Mouse (Mus musculus) left cerebral cortex, adult 2 months (tissue): Measurements from ENCODE around the gene Dnah2. TPM values are rescaled to one million over a fixed set of nuclear protein-coding genes. Genes with fewer than 3 reads are reported as not detected.

Source experiments
- DNase-seq, 2 experiments: peaks; one replicate each; pipeline ENCODE4 v3.0.0; 2021 to 2022; ENCODE audit warnings: low spot score in 2 of 2, mixed read lengths in 1 of 2; ENCODE audit errors: extremely low spot score in 1 of 2
- H3K27ac ChIP-seq: fragments of 200-600 bp; 2 replicates; pipeline ENCODE4 v1.8.1; 2022
- H3K4me3 ChIP-seq: fragments of 200-600 bp; 2 replicates; pipeline ENCODE4 v1.8.1; 2022
- CTCF ChIP-seq: fragments of 200-600 bp; IDR thresholded peaks from 2 replicates; pipeline ENCODE4 v1.8.1; 2022; ENCODE audit warnings: antibody characterized with exemption, mild to moderate bottlenecking, moderate library complexity
- intact Hi-C: fragments of 180-260 bp; cut with DNase I; formaldehyde crosslinking; loops from one replicate; pipeline ENCODE4 v1.15.1; 2025
- total RNA-seq, 2 experiments: library from RNA; stranded (reverse); gene quantifications; 2 replicates each; pipeline ENCODE4 v1.2.3; 2021

Dnah2 gene
- total RNA-seq, 2 experiments from 2014 or later, result 2.7 to 3.7 TPM

DNA sequence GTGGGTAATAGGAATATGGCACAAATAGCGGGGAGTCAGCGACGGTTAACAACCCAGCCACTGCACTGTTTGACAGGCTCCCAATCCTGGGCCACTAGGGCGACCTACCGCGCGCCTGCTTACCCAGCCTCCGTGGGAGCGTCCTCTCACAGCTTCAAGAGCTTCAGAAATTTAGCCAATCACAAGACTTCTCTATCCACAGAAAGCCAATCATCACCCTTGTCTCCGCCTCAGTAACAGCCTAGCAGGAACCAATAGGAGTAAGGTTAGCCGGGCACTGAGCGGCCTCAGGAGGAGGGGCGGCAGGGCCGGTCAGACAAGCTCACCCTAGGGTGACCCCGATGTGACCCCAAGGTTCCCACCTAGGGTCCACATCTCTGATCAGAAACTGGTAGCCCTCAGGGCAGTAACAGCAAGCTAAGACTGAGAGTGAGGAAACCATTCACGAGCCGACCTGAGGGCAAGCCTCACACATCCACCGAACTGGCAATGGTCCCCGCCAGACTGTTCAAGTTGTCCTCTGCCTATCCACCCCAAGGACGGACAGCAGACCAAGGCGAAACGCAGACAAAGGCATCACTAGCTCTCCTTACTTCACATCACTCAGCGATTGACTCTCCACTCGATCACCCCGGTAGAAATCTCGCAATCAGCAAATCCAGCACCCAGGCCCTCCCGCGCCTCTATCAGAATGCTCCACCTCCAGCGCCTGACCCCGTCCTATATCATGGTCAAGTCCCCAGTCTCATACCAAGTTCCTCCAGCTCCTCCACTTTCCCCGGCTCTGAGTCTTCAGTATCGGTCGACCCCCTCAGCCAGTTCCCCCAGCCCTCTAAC lies 140.2 kb downstream of the Dnah2 start:
- TF ChIP-seq CTCF, result peak; percentile 21
- H3K27ac ChIP-seq, result peak overlapping the region; percentile 95
- peak; percentile 73 to 78 for DNase-seq
- intact Hi-C loops, result no loop called here
- H3K4me3 ChIP-seq, result peak overlapping the region; percentile 88

DNA sequence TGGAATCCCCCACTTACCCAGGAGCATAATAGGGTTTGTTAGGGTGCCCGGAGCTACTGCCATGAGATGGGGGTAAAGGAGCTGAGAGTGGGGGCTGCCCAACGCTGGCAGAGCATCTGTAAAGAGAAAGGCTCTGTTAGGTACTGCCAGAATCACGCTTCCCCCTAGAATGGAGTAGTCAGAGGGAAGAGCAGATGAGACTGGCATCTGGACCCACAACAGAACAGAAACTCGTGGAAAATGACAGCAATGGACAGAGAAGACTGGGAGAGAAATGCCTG lies 141.2 kb downstream of the Dnah2 start:
- H3K27ac ChIP-seq, result no peak overlapping the region
- peak overlapping the region; percentile 88 for H3K4me3 ChIP-seq
- no peak for TF ChIP-seq CTCF
- no peak for DNase-seq
- intact Hi-C loops, result no loop called here

DNA sequence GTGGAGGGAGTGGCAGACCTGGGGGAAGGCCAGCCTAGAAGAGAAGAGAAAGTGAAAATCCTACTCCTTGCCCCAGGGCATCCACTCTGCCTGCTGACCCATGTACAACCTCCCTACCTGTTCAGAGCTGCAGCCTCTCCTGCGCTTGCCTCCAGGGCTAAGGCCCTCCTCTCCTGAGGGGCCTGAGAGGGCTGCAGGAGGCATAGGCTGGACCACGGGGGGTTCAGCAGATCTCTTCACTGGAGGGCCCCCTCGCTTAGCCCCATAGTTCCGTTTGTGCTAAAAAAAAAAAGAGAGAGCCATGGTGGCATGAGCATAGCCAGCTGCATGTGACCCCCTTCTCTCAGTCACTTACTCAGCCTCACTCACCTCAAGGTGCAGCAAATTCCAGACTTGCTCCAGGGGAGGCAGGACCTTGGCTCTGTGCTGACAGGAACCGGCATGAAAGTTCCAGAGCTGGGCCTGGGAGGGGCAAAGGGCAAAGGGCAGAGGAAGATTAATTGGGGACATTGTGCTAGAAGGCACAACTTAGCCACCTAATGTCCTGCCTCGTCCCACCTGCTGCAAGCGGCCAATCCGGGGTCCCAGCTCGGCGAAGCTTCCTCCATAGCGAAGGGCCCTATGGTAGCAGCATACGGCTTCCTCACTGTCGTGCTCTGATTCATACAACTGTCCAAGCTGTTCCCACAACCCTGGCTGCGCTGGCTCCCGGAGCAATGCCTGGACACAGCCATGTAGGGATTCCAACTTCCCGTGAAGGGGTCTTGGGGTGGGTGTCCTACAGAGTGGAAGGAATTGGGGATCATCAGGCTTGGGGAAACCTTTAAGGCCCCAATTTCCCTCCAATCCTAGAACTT lies 141.8 kb downstream of the Dnah2 start:
- no peak for DNase-seq
- intact Hi-C loops, result no loop called here
- Histone ChIP-seq H3K27ac (no peak overlapping the region), H3K4me3 (no peak overlapping the region)
- TF ChIP-seq CTCF, result no peak

DNA sequence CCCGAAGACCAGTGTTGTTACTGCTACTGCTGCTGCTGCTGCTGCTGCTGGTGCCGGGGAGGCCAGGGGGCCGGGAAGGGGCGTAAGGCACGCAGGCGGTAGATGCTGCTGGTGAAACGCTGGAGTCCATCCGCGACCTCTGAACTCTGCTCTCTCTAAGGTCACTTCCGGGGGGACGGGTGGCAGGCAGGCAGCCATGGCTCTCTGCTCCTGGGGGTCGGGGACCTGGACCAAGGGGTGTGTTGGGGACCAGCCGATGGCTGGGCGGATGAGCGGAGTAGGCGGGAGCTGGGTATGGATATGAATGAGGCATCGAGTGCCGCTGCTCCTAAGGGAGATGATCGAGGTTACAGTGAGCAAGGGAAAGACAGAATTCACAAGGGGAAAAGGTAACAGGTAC lies 142.6 kb downstream of the Dnah2 start:
- H3K4me3 ChIP-seq, result no peak overlapping the region
- no peak overlapping the region for H3K27ac ChIP-seq
- DNase-seq, result no peak
- no peak for TF ChIP-seq CTCF
- intact Hi-C loops, result no loop called here

DNA sequence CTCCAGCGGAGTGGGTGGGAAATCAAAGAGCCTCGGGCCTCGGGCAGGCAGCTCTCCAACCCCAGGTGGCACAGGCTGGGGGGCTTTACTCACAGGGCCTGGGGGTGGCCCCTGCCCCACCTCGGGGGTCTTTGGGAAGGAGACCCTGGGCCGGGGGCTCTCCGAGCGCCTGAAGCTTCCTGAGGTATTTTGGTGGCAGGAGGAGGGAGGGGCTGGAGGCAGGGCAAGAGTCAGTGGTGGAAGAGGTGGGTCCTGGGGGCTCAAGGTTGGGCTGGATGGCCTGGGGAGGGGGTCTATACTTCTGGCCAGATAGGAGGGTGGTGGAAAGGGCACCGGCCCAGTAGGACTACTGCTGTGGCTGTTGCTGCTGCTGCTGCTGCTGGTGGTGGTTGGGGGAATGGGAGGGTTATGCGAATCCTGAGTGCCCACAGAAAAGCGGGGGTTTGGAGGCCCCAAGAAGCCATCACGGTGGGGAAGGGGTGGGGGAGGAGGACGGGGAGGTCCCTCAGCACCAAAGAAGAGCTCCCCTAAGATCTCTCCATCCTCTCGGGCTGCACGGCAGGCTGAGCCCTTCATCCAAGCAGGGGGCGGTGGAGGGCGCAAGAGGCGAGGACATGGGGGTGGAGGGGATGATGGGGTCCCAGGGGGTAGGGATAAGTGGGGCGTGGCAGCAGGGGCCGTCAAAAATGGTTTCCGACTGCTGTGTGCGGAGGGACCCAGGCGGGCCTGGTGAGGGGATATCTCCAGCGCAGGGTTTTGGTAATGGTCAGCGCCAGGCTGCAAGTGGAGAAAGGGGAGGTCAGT lies 143.3 kb downstream of the Dnah2 start:
- DNase-seq, result no peak
- no peak for TF ChIP-seq CTCF
- intact Hi-C loops, result no loop called here
- H3K4me3 ChIP-seq, result no peak overlapping the region
- no peak overlapping the region for H3K27ac ChIP-seq

DNA sequence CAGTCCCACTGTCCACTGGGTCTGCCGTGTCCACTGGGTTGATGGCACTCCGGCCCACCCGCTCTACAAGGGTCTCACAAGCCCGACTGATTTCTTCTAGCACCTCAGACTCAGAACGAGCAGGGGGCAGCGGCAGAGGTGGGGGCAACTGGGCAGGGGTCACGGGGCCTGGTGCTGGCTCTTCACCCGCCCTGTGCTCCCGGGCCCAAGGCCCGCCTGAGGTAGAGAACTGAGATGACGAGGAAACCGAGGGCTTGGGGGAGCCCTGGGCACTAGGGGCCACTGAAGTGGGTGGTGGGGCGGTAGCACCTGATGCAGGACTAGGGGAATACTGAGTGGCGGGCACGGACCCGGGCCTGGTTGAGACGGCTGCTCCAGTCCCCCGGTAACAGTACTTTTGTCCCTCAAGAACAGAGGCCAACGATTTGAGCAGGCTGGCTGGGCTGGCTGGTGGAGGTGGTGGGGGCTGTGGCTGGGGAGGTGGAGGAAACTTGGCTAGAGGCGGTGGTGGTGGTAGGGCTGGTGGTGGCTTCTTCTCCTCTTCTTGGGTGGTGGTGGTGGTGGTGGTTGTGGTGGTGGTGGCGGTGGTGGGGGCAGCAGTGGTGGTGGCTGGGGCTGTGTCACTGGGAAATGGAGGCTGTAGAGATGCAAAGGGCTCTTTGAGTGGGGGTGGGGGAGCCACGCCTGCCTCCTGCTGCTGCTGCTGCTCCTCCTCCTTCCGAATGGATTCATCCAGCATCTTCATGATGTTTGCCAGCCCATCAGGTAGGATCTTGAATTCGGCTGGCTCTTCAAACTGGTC lies 144.1 kb downstream of the Dnah2 start:
- DNase-seq, result no peak
- intact Hi-C loops, result no loop called here
- Histone ChIP-seq H3K27ac (no peak overlapping the region), H3K4me3 (no peak overlapping the region)
- TF ChIP-seq CTCF, result no peak

DNA sequence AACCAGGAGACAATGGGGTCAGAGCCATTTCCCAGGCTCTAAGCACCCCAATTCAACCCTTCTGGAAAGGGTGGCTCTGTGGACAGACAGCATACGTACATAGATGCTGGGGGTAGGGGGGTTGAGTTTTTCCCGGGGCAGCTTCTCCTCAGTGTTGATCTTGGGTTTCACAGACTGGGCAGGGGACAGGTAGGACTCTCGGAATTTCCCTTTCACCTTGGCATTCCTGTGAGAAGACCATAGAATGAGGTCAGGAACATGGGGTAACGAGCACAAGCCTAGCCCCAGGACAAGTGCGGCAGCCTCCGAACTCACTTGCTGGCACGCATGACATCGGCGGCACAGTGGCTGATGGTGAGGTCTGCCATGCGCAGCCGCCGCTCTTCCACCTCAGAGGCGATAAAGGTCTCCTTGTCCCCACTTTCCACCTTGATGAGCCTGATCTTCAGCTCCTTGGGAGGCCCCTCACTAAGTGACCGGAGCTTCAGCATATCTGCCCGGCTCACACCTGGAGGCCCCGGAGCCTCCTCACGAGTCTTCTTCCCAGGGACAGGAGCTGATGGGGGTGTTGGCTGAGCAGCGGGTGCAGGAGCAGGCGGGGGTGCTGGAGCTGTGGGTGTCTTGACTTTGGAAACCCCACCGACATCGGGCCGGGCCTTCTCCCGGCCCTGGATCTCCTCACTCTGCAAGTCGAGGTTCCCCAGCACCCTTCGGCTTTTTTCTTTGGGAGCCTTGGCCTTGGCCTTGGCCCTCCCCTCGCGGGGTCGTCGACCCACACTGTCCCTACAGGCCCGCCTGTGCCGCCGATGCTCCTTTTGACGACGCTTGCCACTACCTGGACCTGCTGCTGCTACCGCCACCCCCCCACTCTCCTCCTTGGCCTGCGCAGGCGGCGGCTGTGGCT lies 145.0 kb downstream of the Dnah2 start:
- intact Hi-C loops, result no loop called here
- H3K4me3 ChIP-seq, result no peak overlapping the region
- H3K27ac ChIP-seq, result no peak overlapping the region
- no peak for DNase-seq
- TF ChIP-seq CTCF, result no peak

DNA sequence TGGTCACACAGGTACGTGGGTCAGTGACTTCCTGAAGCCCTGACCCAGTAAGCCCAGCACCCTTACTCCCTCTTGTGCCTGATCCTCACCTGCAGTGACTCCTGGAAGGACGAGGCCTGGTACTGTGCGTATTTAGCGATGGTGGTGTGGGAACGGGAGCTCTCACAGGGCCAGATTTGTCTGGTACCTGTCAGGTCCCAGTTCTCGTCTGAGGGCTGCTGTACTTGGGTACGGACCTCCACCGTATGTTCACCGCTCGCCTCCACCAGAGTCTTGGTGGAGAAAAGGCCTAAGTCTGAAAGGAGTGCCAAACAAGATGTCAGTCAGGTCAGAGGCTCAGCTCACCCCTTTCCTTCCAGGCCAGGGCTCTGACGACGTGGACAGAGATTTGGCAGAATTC lies 146.9 kb downstream of the Dnah2 start:
- DNase-seq, result no peak
- Histone ChIP-seq H3K4me3 (no peak overlapping the region), H3K27ac (no peak overlapping the region)
- intact Hi-C loops, result loop anchor here (1.0 to 2.0 kb wide), 2 partner anchors 30 to 113 kb away; no protein-coding TSS in a partner anchor
- no peak for TF ChIP-seq CTCF

DNA sequence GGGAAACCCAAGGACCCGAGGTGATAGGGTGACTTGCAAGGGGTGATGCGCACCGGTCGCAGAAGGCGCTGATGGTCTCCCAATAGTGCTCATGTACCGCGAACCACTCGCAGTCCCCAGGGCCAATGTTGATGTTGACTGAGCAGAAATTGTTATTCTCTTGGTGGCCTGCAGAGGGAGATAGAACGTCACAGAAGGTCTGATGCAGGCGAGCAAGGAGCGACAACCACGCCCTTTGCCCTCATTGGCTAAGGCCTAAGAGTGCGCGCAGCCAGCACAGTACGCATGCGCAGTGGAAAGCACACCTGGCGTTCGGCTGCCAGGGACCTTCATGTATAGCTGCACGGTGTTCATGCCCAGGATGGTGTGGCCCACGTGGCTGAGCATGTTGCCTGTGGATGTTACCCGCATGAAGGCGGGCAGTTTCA lies 147.7 kb downstream of the Dnah2 start:
- H3K4me3 ChIP-seq, result no peak overlapping the region
- TF ChIP-seq CTCF, result peak; percentile 87
- intact Hi-C loops, result loop anchor here (1.0 to 2.0 kb wide), 2 partner anchors 31 to 114 kb away; no protein-coding TSS in a partner anchor
- peak; percentile 86 to 89 for DNase-seq
- peak overlapping the region; percentile 59; the same call in 1 of the 2 replicates for H3K27ac ChIP-seq

DNA sequence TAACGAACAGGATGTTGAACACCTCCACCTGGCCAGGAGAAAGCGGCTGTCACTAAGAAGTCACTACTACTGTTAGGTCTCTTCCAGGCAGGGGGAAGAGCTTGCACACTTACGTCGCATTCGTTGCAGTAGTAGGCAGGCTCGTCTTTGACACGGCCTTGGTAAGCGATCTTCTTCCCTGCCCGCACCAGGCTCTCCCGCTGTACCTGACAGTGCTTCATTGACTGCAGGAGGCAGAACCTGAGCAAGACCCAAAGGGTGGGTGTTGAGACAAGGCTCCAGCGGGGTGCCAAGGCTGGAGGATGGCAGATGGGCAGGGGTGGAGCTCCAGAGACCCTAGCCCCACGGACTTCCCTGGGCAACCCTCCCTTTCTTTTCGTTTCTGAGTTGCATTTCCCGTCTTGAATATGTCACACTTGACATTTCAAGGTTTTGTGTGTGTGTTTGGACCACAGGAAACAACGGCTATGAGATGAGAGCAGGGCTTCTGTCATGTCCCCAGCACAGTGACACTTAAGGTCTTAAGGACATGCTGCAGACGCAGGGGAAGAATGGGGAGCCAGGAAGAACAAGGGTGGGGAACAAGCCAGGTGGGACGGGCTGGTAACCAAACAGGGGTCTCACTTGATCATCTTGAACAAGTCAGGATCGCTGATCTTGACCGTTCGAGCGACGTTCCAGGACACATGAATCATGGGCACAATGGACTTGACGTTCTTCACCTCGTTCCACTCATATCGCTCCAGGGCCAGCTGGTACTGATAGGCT lies 148.6 kb downstream of the Dnah2 start:
- DNase-seq, result no peak
- intact Hi-C loops, result loop anchor here (2.0 kb wide), 1 partner anchor 115 kb away; no protein-coding TSS in a partner anchor
- H3K4me3 ChIP-seq, result no peak overlapping the region
- no peak overlapping the region for H3K27ac ChIP-seq
- TF ChIP-seq CTCF, result no peak
